Comparison of ENCODE assay signal across 9 mouse cellular contexts in genomic region chr7:66427053-66427436, GRCm38 (mm10). TPM values are rescaled to one million over a fixed set of nuclear protein-coding genes. Genes with fewer than 3 reads are reported as not detected.
DNase-seq lines count a peak whose midpoint lies in the region; ATAC-seq lines count a peak whose summit lies in the region.
"Had no signal": no experiment of that assay in that cellular context is flagged by ENCODE, and none has a peak within 500 bp of the region (broad histone marks: within the 10 kb centered on the region; RNA-seq: fewer than 3 reads in every experiment).

No protein-coding gene starts in this region.

- H3K4me1 ChIP-seq in kidney, embryonic 14.5 days (ENCODE audit: control insufficient read depth, insufficient read depth, low read length) = 0 out of 2 replicates have a peak, but pooled peaks cover 5% of the 10 kb centered on the region
- H3K4me1 ChIP-seq in embryonic facial prominence, embryonic 10.5 days = peaks cover 26% of the 10 kb centered on the region
- peaks cover 12% of the 10 kb centered on the region for H3K4me1 ChIP-seq in hindbrain, embryonic 16.5 days (ENCODE audit: control insufficient read depth, insufficient read depth, low read depth, low read length)
- H3K4me1 ChIP-seq in midbrain, embryonic 14.5 days (ENCODE audit: control insufficient read depth, insufficient read depth, low read length) = peaks cover 10% of the 10 kb centered on the region; the same call in 1 of the 2 replicates

- H3K9me3 ChIP-seq in kidney, embryonic 14.5 days (ENCODE audit: control insufficient read depth, low read length) = no peaks in the 10 kb centered on the region
- H3K9me3 ChIP-seq in embryonic facial prominence, embryonic 10.5 days = no peaks in the 10 kb centered on the region
- no peaks in the 10 kb centered on the region for H3K9me3 ChIP-seq in hindbrain, embryonic 16.5 days (ENCODE audit: control insufficient read depth, low read length)
- no peaks in the 10 kb centered on the region for H3K9me3 ChIP-seq in midbrain, embryonic 14.5 days (ENCODE audit: control insufficient read depth, low read length)

- H3K4me2 ChIP-seq in kidney, embryonic 14.5 days (replicated peaks; ENCODE audit: low read depth, low read length) = peak overlapping the region; percentile 94
- H3K4me2 ChIP-seq in hindbrain, embryonic 16.5 days (ENCODE audit: low read length) = peak overlapping the region; percentile 71
- H3K4me2 ChIP-seq in midbrain, embryonic 14.5 days (ENCODE audit: low read length) = peak overlapping the region; percentile 89

- no peak overlapping the region for H3K27ac ChIP-seq in kidney, embryonic 14.5 days (ENCODE audit: low read depth, low read length)
- peak overlapping the region; percentile 65 for H3K27ac ChIP-seq in embryonic facial prominence, embryonic 10.5 days (replicated peaks)
- no peak overlapping the region for H3K27ac ChIP-seq in hindbrain, embryonic 16.5 days (ENCODE audit: low read depth, low read length)
- no peak overlapping the region for H3K27ac ChIP-seq in midbrain, embryonic 14.5 days (replicated peaks; ENCODE audit: low read depth, low read length)

- DNase-seq in kidney, postnatal 10 days = no peak
- DNase-seq in embryonic facial prominence, embryonic 10.5 days (ENCODE audit: low spot score) = no peak
- no peak for DNase-seq in midbrain, embryonic 14.5 days
- DNase-seq in right cerebral cortex, adult 18-20 months = no peak
- no peak for DNase-seq in embryo, embryonic 10 days (ENCODE audit: low spot score)
- DNase-seq in thymus, postnatal 14 days = no peak
- DNase-seq: cerebellum, adult 2 months had no signal

- peak; percentile 45 for ATAC-seq in kidney, embryonic 14.5 days (ENCODE audit: low FRiP score, low TSS enrichment)
- ATAC-seq in hindbrain, embryonic 16.5 days = no peak
- peak; percentile 20; the same call in 1 of the 2 replicates for ATAC-seq in midbrain, embryonic 14.5 days (ENCODE audit: low FRiP score, low TSS enrichment)

- peak overlapping the region; percentile 57 for H3K4me3 ChIP-seq in kidney, embryonic 14.5 days (ENCODE audit: low read length)
- H3K4me3 ChIP-seq in embryonic facial prominence, embryonic 10.5 days = peak overlapping the region; percentile 59
- peak overlapping the region; percentile 38 for H3K4me3 ChIP-seq in hindbrain, embryonic 16.5 days (ENCODE audit: low read length)
- H3K4me3 ChIP-seq in midbrain, embryonic 14.5 days (replicated peaks; ENCODE audit: low read depth, low read length) = peak overlapping the region; percentile 39

- peak overlapping the region; percentile 54 for H3K9ac ChIP-seq in kidney, embryonic 14.5 days (ENCODE audit: low read depth, low read length)
- peak overlapping the region; percentile 15; the same call in 1 of the 2 replicates for H3K9ac ChIP-seq in hindbrain, embryonic 16.5 days (ENCODE audit: low read depth, low read length)
- H3K9ac ChIP-seq in midbrain, embryonic 14.5 days (replicated peaks; ENCODE audit: low read length) = no peak overlapping the region; the same call in 1 of the 2 replicates

- no peaks in the 10 kb centered on the region for H3K36me3 ChIP-seq in kidney, embryonic 14.5 days (ENCODE audit: control insufficient read depth, insufficient read depth, low read length)
- no peaks in the 10 kb centered on the region for H3K36me3 ChIP-seq in embryonic facial prominence, embryonic 10.5 days (replicated peaks)
- no peaks in the 10 kb centered on the region for H3K36me3 ChIP-seq in hindbrain, embryonic 16.5 days (ENCODE audit: control insufficient read depth, insufficient read depth, low read length)
- no peaks in the 10 kb centered on the region for H3K36me3 ChIP-seq in midbrain, embryonic 14.5 days (ENCODE audit: control insufficient read depth, insufficient read depth, low read length)

- peaks cover 38% of the 10 kb centered on the region for H3K27me3 ChIP-seq in kidney, embryonic 14.5 days (ENCODE audit: control insufficient read depth, insufficient read depth, low read length)
- peaks cover 78% of the 10 kb centered on the region for H3K27me3 ChIP-seq in embryonic facial prominence, embryonic 10.5 days (replicated peaks; ENCODE audit: low read depth, poor library complexity, severe bottlenecking)
- peaks cover 29% of the 10 kb centered on the region for H3K27me3 ChIP-seq in hindbrain, embryonic 16.5 days (replicated peaks; ENCODE audit: control insufficient read depth, insufficient read depth, low read length)
- H3K27me3 ChIP-seq in midbrain, embryonic 14.5 days (ENCODE audit: control insufficient read depth, insufficient read depth, low read length) = peaks cover 48% of the 10 kb centered on the region

- under 1% methylated on average over 23 of the region's 23 CpGs for WGBS in kidney, embryonic 14.5 days
- WGBS in embryonic facial prominence, embryonic 10.5 days = under 1% methylated on average over 23 of the region's 23 CpGs
- under 1% methylated on average over 23 of the region's 23 CpGs for WGBS in hindbrain, embryonic 16.5 days
- under 1% methylated on average over 23 of the region's 23 CpGs for WGBS in midbrain, embryonic 14.5 days

RNA-seq across cellular contexts. Expression of gene Aldh1a3, which starts 0.3 kb away (rescaled TPM):
- polyA plus RNA-seq in kidney, embryonic 14.5 days (2014; fragmentation: Nextera tagmentation; extraction: Ambion mirVana) = 30.4 and 41.7 TPM in 2 replicates
- polyA plus RNA-seq in embryonic facial prominence, embryonic 10.5 days (2016; fragmentation: Nextera tagmentation; extraction: Ambion mirVana) = 39.7 and 47.1 TPM in 2 replicates
- polyA plus RNA-seq in hindbrain, embryonic 16.5 days (2015; fragmentation: Nextera tagmentation; extraction: Ambion mirVana) = 2.5 and 3.2 TPM in 2 replicates
- 0.63 and 0.87 TPM in 2 replicates for polyA plus RNA-seq in midbrain, embryonic 14.5 days (2014; fragmentation: Nextera tagmentation; extraction: Ambion mirVana)

RNA-seq across cellular contexts. Expression of gene Lrrk1, which starts 38.9 kb away (rescaled TPM):
- polyA plus RNA-seq in kidney, embryonic 14.5 days (2014; fragmentation: Nextera tagmentation; extraction: Ambion mirVana) = 9.3 and 12.4 TPM in 2 replicates
- 8.5 and 8.7 TPM in 2 replicates for polyA plus RNA-seq in embryonic facial prominence, embryonic 10.5 days (2016; fragmentation: Nextera tagmentation; extraction: Ambion mirVana)
- 3.0 and 4.5 TPM in 2 replicates for polyA plus RNA-seq in hindbrain, embryonic 16.5 days (2015; fragmentation: Nextera tagmentation; extraction: Ambion mirVana)
- 1.3 and 3.6 TPM in 2 replicates for polyA plus RNA-seq in midbrain, embryonic 14.5 days (2014; fragmentation: Nextera tagmentation; extraction: Ambion mirVana)
